8 mouse cellular contexts compared by ENCODE assay signal in the genomic region with DNA sequence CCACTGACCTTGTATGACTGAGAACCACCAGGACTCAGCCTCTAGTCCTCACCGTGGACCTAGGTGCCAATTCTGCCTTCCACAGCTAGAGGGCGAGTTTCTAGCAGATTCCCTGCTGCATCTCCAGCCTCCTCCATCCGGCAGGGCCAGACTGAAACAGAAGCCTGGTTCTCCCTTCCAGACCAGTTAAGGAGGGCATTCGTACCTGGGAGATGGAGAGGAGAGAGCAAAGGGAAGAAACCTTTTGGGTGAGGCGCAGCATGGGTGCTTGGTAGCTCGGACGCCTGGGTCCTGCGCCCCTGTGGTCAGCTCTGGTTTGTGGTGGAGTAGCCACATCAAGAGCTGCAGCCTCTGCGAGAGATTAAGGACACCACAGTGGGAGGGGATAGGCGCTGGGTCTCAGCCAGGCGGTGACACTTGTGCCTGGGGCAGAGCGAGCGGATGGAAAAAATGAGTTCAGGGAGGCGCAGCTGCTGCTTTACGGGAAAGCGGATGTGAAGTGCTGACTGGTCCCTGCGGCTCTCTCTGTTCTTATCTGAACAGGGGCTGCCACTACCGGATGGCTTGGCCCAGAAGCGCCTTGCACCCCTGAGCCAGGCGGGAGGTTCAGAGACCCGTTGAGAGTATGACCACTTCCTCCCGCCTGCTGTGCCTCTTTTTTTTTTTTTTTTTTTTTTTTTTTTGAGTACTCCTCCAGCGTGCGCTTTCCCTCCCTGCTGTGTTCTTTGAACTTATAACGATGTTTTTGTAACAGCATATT. TPM values are rescaled to one million over a fixed set of nuclear protein-coding genes. Genes with fewer than 3 reads are reported as not detected.
DNase-seq lines count a peak whose midpoint lies in the region; ATAC-seq and TF ChIP-seq lines count a peak whose summit lies in the region.

No protein-coding gene starts in this region.

- ATAC-seq in heart, embryonic 14.5 days (ENCODE audit: insufficient number of reproducible peaks, insufficient read depth, low FRiP score, low read depth): peak; percentile 89
- ATAC-seq in liver, embryonic 11.5 days (replicated peaks; ENCODE audit: low FRiP score): peak; percentile 81

- no peak overlapping the region for H3K27ac ChIP-seq in brown adipose tissue, adult 24 weeks (replicated peaks; ENCODE audit: low read depth, low read length)
- H3K27ac ChIP-seq in heart, embryonic 14.5 days (replicated peaks in 1 of 2; ENCODE audit: control insufficient read depth in 1 of 2, insufficient read depth in 1 of 2, low read depth in 2 of 2, low read length in 2 of 2): peak overlapping the region; percentile 93 to 94
- H3K27ac ChIP-seq in liver, embryonic 11.5 days (ENCODE audit: low read depth, low read length): no peak overlapping the region

- no peak overlapping the region for H3ac ChIP-seq in myocyte (ENCODE audit: control insufficient read depth, insufficient read length)

- DNase-seq in CD4-positive, CD25-positive, alpha-beta regulatory T cell, adult 2 months (ENCODE audit: low read depth, low spot score): peak; percentile 92
- peak; percentile 38 for DNase-seq in fibroblast of lung, adult 2 months (ENCODE audit: low read depth)
- peak; percentile 86 for DNase-seq in kidney, postnatal 10 days
- peak; percentile 79 for DNase-seq in liver, embryonic 11.5 days (ENCODE audit: low spot score)
- DNase-seq in spleen, postnatal 4 days (ENCODE audit: low spot score in 2 of 2): peak; percentile 72 to 81

- WGBS in heart, embryonic 14.5 days: under 1% methylated on average over 24 of the region's 25 CpGs
- 1% methylated on average over 25 of the region's 25 CpGs for WGBS in liver, embryonic 11.5 days

- H3K4me3 ChIP-seq in brown adipose tissue, adult 24 weeks (ENCODE audit: insufficient read depth, low read depth, low read length): peak overlapping the region; percentile 31
- H3K4me3 ChIP-seq in heart, embryonic 14.5 days (ENCODE audit: control insufficient read depth in 1 of 2, insufficient read depth in 1 of 2, low read depth in 1 of 2, low read length in 2 of 2): peak overlapping the region; percentile 33 to 43
- H3K4me3 ChIP-seq in liver, embryonic 11.5 days (ENCODE audit: low read depth, low read length): peak overlapping the region; percentile 30
- no peak overlapping the region for H3K4me3 ChIP-seq in myocyte

- peak overlapping the region; percentile 62 for H3K9ac ChIP-seq in heart, embryonic 14.5 days (ENCODE audit: low read length)
- H3K9ac ChIP-seq in liver, embryonic 11.5 days (ENCODE audit: low read depth, low read length): no peak overlapping the region

- no peaks in the 10 kb centered on the region for H3K36me3 ChIP-seq in heart, embryonic 14.5 days (ENCODE audit: control insufficient read depth, insufficient read depth, low read length)
- H3K36me3 ChIP-seq in liver, embryonic 11.5 days (ENCODE audit: control insufficient read depth, insufficient read depth, low read length): no peaks in the 10 kb centered on the region
- no peaks in the 10 kb centered on the region for H3K36me3 ChIP-seq in myocyte (ENCODE audit: control insufficient read depth, insufficient read depth)

- H3K27me3 ChIP-seq in heart, embryonic 14.5 days (ENCODE audit: control insufficient read depth, insufficient read depth, low read length): no peaks in the 10 kb centered on the region; the same call in 1 of the 2 replicates
- H3K27me3 ChIP-seq in liver, embryonic 11.5 days (replicated peaks; ENCODE audit: control insufficient read depth, insufficient read depth, low read length): no peaks in the 10 kb centered on the region
- peaks cover 32% of the 10 kb centered on the region for H3K27me3 ChIP-seq in myocyte (ENCODE audit: control insufficient read depth, insufficient read depth, insufficient read length)

- H3K79me2 ChIP-seq in myocyte (ENCODE audit: control insufficient read depth, insufficient read depth): no peaks in the 10 kb centered on the region

- peak overlapping the region; percentile 70 for H3K4me2 ChIP-seq in heart, embryonic 14.5 days (ENCODE audit: low read length)
- peak overlapping the region; percentile 68 for H3K4me2 ChIP-seq in liver, embryonic 11.5 days
- peak overlapping the region; percentile 61 for H3K4me2 ChIP-seq in myocyte (ENCODE audit: low read depth)

- H3K4me1 ChIP-seq in brown adipose tissue, adult 24 weeks (ENCODE audit: control insufficient read depth, insufficient read depth, insufficient read length, low read length): no peaks in the 10 kb centered on the region
- H3K4me1 ChIP-seq in heart, embryonic 14.5 days (ENCODE audit: control insufficient read depth in 2 of 2, insufficient read depth in 2 of 2, low read length in 2 of 2): peaks cover 7 to 12% of the 10 kb centered on the region in 2 experiments; a peak in 3 of 4 replicates
- no peaks in the 10 kb centered on the region for H3K4me1 ChIP-seq in liver, embryonic 11.5 days (replicated peaks; ENCODE audit: control insufficient read depth, insufficient read depth, low read length)

- TF ChIP-seq POLR2A in myocyte (IDR thresholded peaks at IDR 0.05; ENCODE audit: insufficient read length, low read depth): no peak

- H3K9me3 ChIP-seq in heart, embryonic 14.5 days (ENCODE audit: control insufficient read depth, low read length): no peaks in the 10 kb centered on the region
- no peaks in the 10 kb centered on the region for H3K9me3 ChIP-seq in liver, embryonic 11.5 days (ENCODE audit: control insufficient read depth, low read length)

TF ChIP-seq in myocyte, 11 proteins besides CTCF, POLR2A, EP300 and RAD21:
- no peak for TF ChIP-seq MAX (IDR thresholded peaks at IDR 0.05; ENCODE audit: low read depth)
- no peak for TF ChIP-seq USF1 (IDR thresholded peaks at IDR 0.05; ENCODE audit: low read depth)
- no peak for TF ChIP-seq E2F4 (IDR thresholded peaks at IDR 0.05; ENCODE audit: insufficient read depth)
- no peak for TF ChIP-seq POLR2AphosphoS2 (IDR thresholded peaks at IDR 0.05; ENCODE audit: insufficient read length, low read depth)
- peak in 2 of 3 experiments; percentile 66 to 87 for TF ChIP-seq MYOG (IDR thresholded peaks at IDR 0.05; ENCODE audit: control insufficient read depth in 1 of 3, insufficient read depth in 1 of 3, insufficient read length in 2 of 3, low read depth in 2 of 3)
- no peak for TF ChIP-seq CEBPB (IDR thresholded peaks at IDR 0.05; ENCODE audit: insufficient read depth, poor library complexity, severe bottlenecking)
- TF ChIP-seq TCF12 (IDR thresholded peaks at IDR 0.05; ENCODE audit: insufficient read depth, poor library complexity, severe bottlenecking): peak; percentile 43
- no peak for TF ChIP-seq REST (IDR thresholded peaks at IDR 0.05; ENCODE audit: insufficient read depth, insufficient read length)
- TF ChIP-seq MYOD1 (IDR thresholded peaks at IDR 0.05; ENCODE audit: control insufficient read depth in 1 of 3, insufficient read length in 2 of 3, low read depth in 2 of 3): peak; percentile 18 to 76 (median 68)

RNA-seq across cellular contexts. Expression of a gene that starts 14.9 kb away (rescaled TPM):
- polyA plus RNA-seq in brown adipose tissue, adult 24 weeks (2012; ENCODE audit: insufficient read depth, insufficient read length, missing spikeins): not detected in 2 replicates
- polyA plus RNA-seq in heart, embryonic 14.5 days (2014; fragmentation: Nextera tagmentation; extraction: Ambion mirVana): not detected in 2 replicates
- not detected in 2 replicates for polyA plus RNA-seq in liver, embryonic 11.5 days (2014; fragmentation: Nextera tagmentation; extraction: Ambion mirVana)
- not detected for polyA plus RNA-seq in myocyte (2012; fragmentation: generic; extraction: Trizol)

RNA-seq across cellular contexts. Expression of a gene that starts 17.2 kb away (rescaled TPM):
- not detected in 2 replicates for polyA plus RNA-seq in brown adipose tissue, adult 24 weeks (2012; ENCODE audit: insufficient read depth, insufficient read length, missing spikeins)
- polyA plus RNA-seq in heart, embryonic 14.5 days (2014; fragmentation: Nextera tagmentation; extraction: Ambion mirVana): 0.13 and 0.30 TPM in 2 replicates
- polyA plus RNA-seq in liver, embryonic 11.5 days (2014; fragmentation: Nextera tagmentation; extraction: Ambion mirVana): not detected in 2 replicates
- polyA plus RNA-seq in myocyte (2012; fragmentation: generic; extraction: Trizol): not detected

RNA-seq across cellular contexts. Expression of a gene that starts 44.9 kb away (rescaled TPM):
- polyA plus RNA-seq in brown adipose tissue, adult 24 weeks (2012; ENCODE audit: insufficient read depth, insufficient read length, missing spikeins): not detected in 2 replicates
- 0.03 and 0.04 TPM in 2 replicates for polyA plus RNA-seq in heart, embryonic 14.5 days (2014; fragmentation: Nextera tagmentation; extraction: Ambion mirVana)
- polyA plus RNA-seq in liver, embryonic 11.5 days (2014; fragmentation: Nextera tagmentation; extraction: Ambion mirVana): not detected in 2 replicates
- not detected for polyA plus RNA-seq in myocyte (2012; fragmentation: generic; extraction: Trizol)

Comparison
In these comparisons a context has a peak if more than half of its experiments do, and no peak if none do; other contexts are left out.
1. DNase-seq: peak in every context shown above with its lines; median percentile 92 in CD4-positive, CD25-positive, alpha-beta regulatory T cell, adult 2 months; 86 in kidney, postnatal 10 days; 79 in liver, embryonic 11.5 days; 76 in spleen, postnatal 4 days; 38 in fibroblast of lung, adult 2 months.
2. H3K27ac ChIP-seq: peak in heart, embryonic 14.5 days (2 of 2); none in brown adipose tissue, adult 24 weeks (single experiment) and liver, embryonic 11.5 days (single experiment).
3. Peak in every context shown above with its lines, with median percentiles within 50 percentile points of each other: H3K4me2 ChIP-seq.